Mouse (Mus musculus) WW6 (cell line): Measurements from ENCODE around the gene Apon.
"Not testable (repeated sequence)": the region's sequence is repeated elsewhere in the genome, so short reads cannot be mapped to it uniquely, and the experiment has no call there.

ENCODE experiments used
- DNase-seq: peaks from one replicate; pipeline ENCODE4 v3.0.0-alpha.2; 2013; ENCODE audit warnings: low read depth, low spot score

Apon gene

GRCm38 (mm10) chr10:128253677-128254255 is at the start of gene Apon:
Gene Apon (plus strand): TSS chr10:128254096.
- no peak for DNase-seq

GRCm38 (mm10) chr10:128204941-128205340 is 49.0 kb upstream of the Apon start:
- no peak for DNase-seq

DNA sequence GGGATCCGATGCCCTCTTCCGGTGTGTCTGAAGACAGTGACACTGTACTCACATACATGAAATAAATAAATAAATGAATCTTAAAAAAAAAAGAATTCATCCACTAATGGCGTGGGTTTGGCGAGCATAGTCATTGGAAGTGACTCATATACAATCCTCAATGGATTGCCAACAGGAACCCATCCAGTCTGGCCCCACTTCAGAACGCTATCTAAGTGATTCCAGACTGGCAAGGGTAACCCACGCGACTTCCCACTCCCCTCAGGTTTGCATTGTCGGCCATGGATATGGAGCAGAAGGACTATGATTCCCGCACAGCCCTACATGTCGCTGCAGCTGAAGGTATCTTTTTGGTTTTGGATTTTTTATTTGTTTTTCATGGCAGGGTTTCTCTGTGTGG is 45.6 kb upstream of the Apon start:
- no peak for DNase-seq

GRCm38 (mm10) chr10:128209311-128210009 is 44.4 kb upstream of the Apon start:
- no peak for DNase-seq

- DNase-seq: no peak
Measured at GRCm38 (mm10) chr10:128210131-128210530, 43.8 kb upstream of the Apon start.

- no peak for DNase-seq
Measured at GRCm38 (mm10) chr10:128210954-128211353, 42.9 kb upstream of the Apon start.

GRCm38 (mm10) chr10:128211390-128212108 is 42.3 kb upstream of the Apon start, which contains the start of gene Spryd4:
Gene Spryd4 (minus strand): TSS chr10:128211807.
- DNase-seq: peak; percentile 84

- DNase-seq: no peak
Measured at GRCm38 (mm10) chr10:128212148-128212547, 41.7 kb upstream of the Apon start.

GRCm38 (mm10) chr10:128212871-128213323 is 41.0 kb upstream of the Apon start:
- no peak for DNase-seq

DNA sequence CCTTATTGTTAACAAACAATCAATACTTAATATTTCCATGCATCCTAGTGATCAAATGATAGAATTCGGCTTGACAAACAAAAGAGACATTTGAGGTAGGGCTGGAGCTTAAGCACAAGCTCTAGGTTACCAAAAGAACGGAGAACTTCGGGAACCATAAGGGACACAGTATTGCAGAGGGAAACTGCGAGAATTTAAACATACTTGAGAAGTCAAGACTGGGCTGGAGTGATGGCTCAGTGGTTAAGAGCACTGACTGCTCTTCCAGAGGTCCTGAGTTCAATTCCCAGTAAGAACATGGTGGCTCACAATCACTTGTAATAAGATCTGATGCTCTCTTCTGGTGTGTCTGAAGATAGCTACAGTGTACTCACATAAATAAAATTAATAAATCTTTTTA is 39.8 kb upstream of the Apon start:
- DNase-seq: not testable (repeated sequence)

DNA sequence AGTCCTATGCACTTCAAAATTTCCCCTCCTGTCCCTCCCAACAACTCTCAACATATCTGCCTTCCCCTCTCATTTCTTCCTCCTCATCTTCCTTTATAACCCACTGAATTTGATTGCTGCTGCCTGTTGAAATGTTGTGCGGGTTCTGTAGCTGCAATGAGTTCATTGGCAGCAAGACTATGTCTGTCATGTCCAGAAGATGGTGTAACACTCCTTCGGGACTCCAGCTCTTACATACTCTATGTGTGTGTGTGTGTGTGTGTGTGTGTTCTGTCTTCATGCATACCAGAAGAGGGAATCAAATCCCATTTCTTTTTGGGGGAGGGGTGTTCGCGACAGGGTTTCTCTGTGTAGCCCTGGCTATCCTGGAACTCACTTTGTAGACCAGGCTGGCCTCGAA is 38.9 kb upstream of the Apon start:
- DNase-seq: no peak

- DNase-seq: no peak
Measured at GRCm38 (mm10) chr10:128218387-128219117, 35.3 kb upstream of the Apon start.

- DNase-seq: no peak
Measured at GRCm38 (mm10) chr10:128221533-128222286, 32.2 kb upstream of the Apon start.

DNA sequence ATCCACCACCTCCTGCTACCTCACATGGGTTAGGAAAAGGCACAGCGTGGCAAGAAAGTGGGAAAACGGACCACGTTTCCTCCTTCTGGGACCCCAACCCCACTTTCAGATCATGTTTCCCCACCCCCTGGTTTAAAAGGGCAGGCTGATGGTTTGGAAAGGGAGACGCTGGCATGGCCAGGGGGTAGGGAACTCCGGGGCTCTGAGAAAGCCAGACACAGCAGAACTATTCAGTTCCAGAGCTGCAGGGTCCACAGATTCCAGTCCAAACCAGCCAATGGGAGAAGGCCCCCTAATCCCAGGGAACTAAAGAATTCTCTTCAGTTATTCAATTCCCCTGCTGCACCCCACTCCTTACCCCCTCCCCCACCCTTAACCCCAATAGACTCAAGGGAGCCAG is 28.8 kb upstream of the Apon start:
- no peak for DNase-seq

DNA sequence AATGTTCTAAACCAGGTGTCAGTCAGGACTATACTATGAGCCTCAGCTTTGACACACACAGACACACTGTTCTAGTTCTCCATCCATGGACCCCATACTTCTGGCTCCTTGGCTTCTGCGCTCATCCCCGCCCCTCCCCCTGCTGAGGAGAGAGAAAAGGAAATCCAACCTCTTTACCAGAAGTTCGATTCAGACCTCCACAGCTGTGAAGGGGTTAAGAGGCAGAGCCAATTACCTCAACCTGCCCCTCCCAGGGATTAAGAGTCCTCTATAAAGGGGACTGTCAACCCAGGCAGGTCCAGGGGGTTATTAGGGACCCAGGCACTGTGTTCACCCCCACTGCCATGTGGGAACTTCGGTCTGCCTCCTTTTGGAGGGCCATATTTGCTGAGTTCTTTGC is 28.4 kb upstream of the Apon start, which contains the start of gene Mip:
Gene Mip, plus strand, starts transcription at position 301 of the 400 bp plus-strand sequence.
- DNase-seq: no peak

- no peak for DNase-seq
Measured at GRCm38 (mm10) chr10:128227592-128227991, 26.3 kb upstream of the Apon start.

- no peak for DNase-seq
Measured at GRCm38 (mm10) chr10:128228009-128228408, 25.9 kb upstream of the Apon start.

DNA sequence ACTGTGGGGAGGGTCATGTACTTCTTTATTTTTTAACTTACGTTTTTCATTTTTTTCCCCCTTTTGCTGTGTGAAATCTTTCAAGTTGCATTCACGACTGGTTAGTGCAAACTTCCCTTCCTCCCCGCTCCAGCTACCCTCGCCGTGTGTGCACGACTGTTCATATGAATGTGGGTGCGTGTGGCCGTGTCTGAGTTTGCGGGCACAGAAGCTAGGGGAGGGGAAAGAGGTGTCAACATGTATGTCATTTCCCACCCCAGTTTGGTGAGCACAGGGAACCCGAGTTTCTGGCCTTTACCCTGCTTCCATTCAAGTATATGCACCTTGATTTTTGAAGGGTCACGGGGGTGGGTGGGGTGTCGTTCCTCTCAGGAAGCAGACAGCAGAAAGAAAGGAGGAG is 23.3 kb upstream of the Apon start:
- DNase-seq: no peak

- no peak for DNase-seq
Measured at GRCm38 (mm10) chr10:128231146-128231545, 22.8 kb upstream of the Apon start.

GRCm38 (mm10) chr10:128231697-128232419 is 22.0 kb upstream of the Apon start, which contains the start of gene Timeless:
Gene Timeless (plus strand): TSS chr10:128232065.
- no peak for DNase-seq
